7 mouse cellular contexts compared by ENCODE assay signal in the genomic region with DNA sequence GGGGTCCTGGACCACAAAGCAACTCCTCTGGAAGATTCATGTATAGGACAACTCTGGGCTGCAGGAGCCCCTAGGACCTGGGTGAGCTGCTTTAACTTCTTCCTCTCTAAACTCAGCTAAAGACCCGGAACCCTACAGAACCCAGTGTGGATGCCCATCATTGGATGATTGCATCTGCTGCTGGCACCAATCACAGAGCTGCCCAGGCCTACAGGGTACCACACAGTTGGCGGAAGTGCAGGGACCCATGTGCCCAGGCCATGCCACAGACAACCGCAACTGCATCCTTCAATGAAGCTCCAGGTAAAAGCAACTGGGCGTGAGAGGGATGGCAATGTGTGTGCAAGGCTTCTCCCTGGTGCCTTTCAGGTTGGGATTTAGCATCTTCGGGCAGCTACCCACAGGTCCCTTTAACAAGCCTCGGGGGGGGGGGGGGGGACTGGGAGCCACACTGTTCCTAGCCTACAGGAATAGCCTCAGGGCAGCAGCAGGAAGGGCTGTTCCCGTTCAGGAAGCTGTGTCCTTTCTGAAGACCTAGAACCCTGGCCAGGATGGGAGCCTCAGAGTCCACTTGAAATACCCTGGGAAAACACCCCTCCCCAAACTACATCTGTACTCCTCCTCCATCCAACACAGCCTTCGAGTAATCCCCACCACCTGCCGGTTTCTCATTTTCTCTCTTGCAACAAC.
DNase-seq lines count a peak whose midpoint lies in the region; ATAC-seq and TF ChIP-seq lines count a peak whose summit lies in the region.

No protein-coding gene starts in this region.

- H3K4me3 ChIP-seq in midbrain, embryonic 13.5 days (replicated peaks): no peak overlapping the region
- no peak overlapping the region for H3K4me3 ChIP-seq in midbrain, postnatal 0 days (ENCODE audit: low read depth, low read length)
- no peak overlapping the region for H3K4me3 ChIP-seq in embryonic facial prominence, embryonic 13.5 days
- H3K4me3 ChIP-seq in hindbrain, embryonic 13.5 days: no peak overlapping the region
- no peak overlapping the region for H3K4me3 ChIP-seq in liver, embryonic 11.5 days (ENCODE audit: low read depth, low read length)

- H3K27ac ChIP-seq in midbrain, embryonic 13.5 days: peak overlapping the region; percentile 72; the same call in 1 of the 2 replicates
- H3K27ac ChIP-seq in midbrain, postnatal 0 days (ENCODE audit: low read depth, low read length): no peak overlapping the region
- peak overlapping the region; percentile 28; the same call in 1 of the 2 replicates for H3K27ac ChIP-seq in embryonic facial prominence, embryonic 13.5 days
- H3K27ac ChIP-seq in hindbrain, embryonic 13.5 days: peak overlapping the region; percentile 67
- H3K27ac ChIP-seq in liver, embryonic 11.5 days (ENCODE audit: low read depth, low read length): no peak overlapping the region

- peaks cover 73% of the 10 kb centered on the region for H3K4me1 ChIP-seq in midbrain, embryonic 13.5 days (replicated peaks)
- H3K4me1 ChIP-seq in midbrain, postnatal 0 days (ENCODE audit: insufficient read depth, low read length): peaks cover 5% of the 10 kb centered on the region; the same call in 1 of the 2 replicates
- peaks cover 53% of the 10 kb centered on the region for H3K4me1 ChIP-seq in embryonic facial prominence, embryonic 13.5 days
- peaks cover 70% of the 10 kb centered on the region for H3K4me1 ChIP-seq in hindbrain, embryonic 13.5 days (replicated peaks)
- peaks cover 50% of the 10 kb centered on the region for H3K4me1 ChIP-seq in liver, embryonic 11.5 days (replicated peaks; ENCODE audit: control insufficient read depth, insufficient read depth, low read length)

- no peak for ATAC-seq in midbrain, embryonic 13.5 days
- no peak for ATAC-seq in midbrain, postnatal 0 days (ENCODE audit: low FRiP score)
- ATAC-seq in embryonic facial prominence, embryonic 13.5 days (ENCODE audit: insufficient number of reproducible peaks, insufficient read depth, low FRiP score, low TSS enrichment, low read depth): no peak
- no peak for ATAC-seq in hindbrain, embryonic 13.5 days (ENCODE audit: low FRiP score)
- no peak for ATAC-seq in liver, embryonic 11.5 days (replicated peaks; ENCODE audit: low FRiP score)

- H3K9ac ChIP-seq in midbrain, embryonic 13.5 days (replicated peaks): no peak overlapping the region
- H3K9ac ChIP-seq in midbrain, postnatal 0 days (replicated peaks; ENCODE audit: low read length, poor library complexity, severe bottlenecking): no peak overlapping the region
- H3K9ac ChIP-seq in embryonic facial prominence, embryonic 13.5 days: no peak overlapping the region
- H3K9ac ChIP-seq in hindbrain, embryonic 13.5 days: no peak overlapping the region
- no peak overlapping the region for H3K9ac ChIP-seq in liver, embryonic 11.5 days (ENCODE audit: low read depth, low read length)

- no peak for TF ChIP-seq CTCF in midbrain, postnatal 0 days (IDR thresholded peaks at IDR 0.05)

- no peaks in the 10 kb centered on the region for H3K27me3 ChIP-seq in midbrain, embryonic 13.5 days
- H3K27me3 ChIP-seq in midbrain, postnatal 0 days (ENCODE audit: insufficient read depth, low read length): no peaks in the 10 kb centered on the region
- H3K27me3 ChIP-seq in embryonic facial prominence, embryonic 13.5 days: no peaks in the 10 kb centered on the region
- H3K27me3 ChIP-seq in hindbrain, embryonic 13.5 days: no peaks in the 10 kb centered on the region
- H3K27me3 ChIP-seq in liver, embryonic 11.5 days (replicated peaks; ENCODE audit: control insufficient read depth, insufficient read depth, low read length): no peaks in the 10 kb centered on the region

- H3K36me3 ChIP-seq in midbrain, embryonic 13.5 days: no peaks in the 10 kb centered on the region; the same call in 1 of the 2 replicates
- no peaks in the 10 kb centered on the region for H3K36me3 ChIP-seq in midbrain, postnatal 0 days (ENCODE audit: insufficient read depth, low read length)
- no peaks in the 10 kb centered on the region for H3K36me3 ChIP-seq in embryonic facial prominence, embryonic 13.5 days
- H3K36me3 ChIP-seq in hindbrain, embryonic 13.5 days: no peaks in the 10 kb centered on the region
- H3K36me3 ChIP-seq in liver, embryonic 11.5 days (ENCODE audit: control insufficient read depth, insufficient read depth, low read length): no peaks in the 10 kb centered on the region

- WGBS in midbrain, embryonic 13.5 days: 51% methylated on average over 9 of the region's 9 CpGs
- 52% methylated on average over 9 of the region's 9 CpGs for WGBS in midbrain, postnatal 0 days
- 50% methylated on average over 8 of the region's 9 CpGs for WGBS in embryonic facial prominence, embryonic 13.5 days
- WGBS in hindbrain, embryonic 13.5 days: 54% methylated on average over 9 of the region's 9 CpGs
- 66% methylated on average over 9 of the region's 9 CpGs for WGBS in liver, embryonic 11.5 days

- no peak for DNase-seq in midbrain, postnatal 0 days (ENCODE audit: low spot score)
- DNase-seq in spleen, postnatal 36 days (ENCODE audit: low spot score in 2 of 2): peak; percentile 78 to 81
- no peak for DNase-seq in frontal cortex, postnatal 36 days (ENCODE audit: low spot score in 2 of 2)
- no peak for DNase-seq in liver, embryonic 11.5 days (ENCODE audit: low spot score)

- no peak overlapping the region; the same call in 1 of the 2 replicates for H3K4me2 ChIP-seq in midbrain, embryonic 13.5 days (replicated peaks)
- H3K4me2 ChIP-seq in midbrain, postnatal 0 days (ENCODE audit: low read depth, low read length, poor library complexity, severe bottlenecking): no peak overlapping the region
- peak overlapping the region; percentile 26; the same call in 1 of the 2 replicates for H3K4me2 ChIP-seq in embryonic facial prominence, embryonic 13.5 days
- H3K4me2 ChIP-seq in hindbrain, embryonic 13.5 days: no peak overlapping the region
- H3K4me2 ChIP-seq in liver, embryonic 11.5 days: no peak overlapping the region

- no peaks in the 10 kb centered on the region for H3K9me3 ChIP-seq in midbrain, embryonic 13.5 days
- H3K9me3 ChIP-seq in midbrain, postnatal 0 days (ENCODE audit: low read length): no peaks in the 10 kb centered on the region
- no peaks in the 10 kb centered on the region for H3K9me3 ChIP-seq in embryonic facial prominence, embryonic 13.5 days
- H3K9me3 ChIP-seq in hindbrain, embryonic 13.5 days: no peaks in the 10 kb centered on the region
- no peaks in the 10 kb centered on the region for H3K9me3 ChIP-seq in liver, embryonic 11.5 days (ENCODE audit: control insufficient read depth, low read length)

Comparison
In these comparisons a context has a peak if more than half of its experiments do, and no peak if none do; other contexts are left out.
1. H3K27ac ChIP-seq: peak in midbrain, embryonic 13.5 days (single experiment), embryonic facial prominence, embryonic 13.5 days (single experiment) and hindbrain, embryonic 13.5 days (single experiment); none in midbrain, postnatal 0 days (single experiment) and liver, embryonic 11.5 days (single experiment).
2. DNase-seq: peak in spleen, postnatal 36 days (2 of 2); none in midbrain, postnatal 0 days (single experiment), frontal cortex, postnatal 36 days (0 of 2) and liver, embryonic 11.5 days (single experiment).